Mouse (Mus musculus): Measurements from ENCODE around the gene Ripor1. TPM values are rescaled to one million over a fixed set of nuclear protein-coding genes. Genes with fewer than 3 reads are reported as not detected.

The Ripor1 gene
- polyA plus RNA-seq, 1 experiment from 2014 or later, result 19.1 TPM

GRCm38 (mm10) chr8:105609355-105609754 lies 4.3 kb downstream of the Ripor1 start:
- H3K4me1 ChIP-seq (replicated peaks; ENCODE audit: control insufficient read depth, insufficient read depth, low read length), result peaks cover 21% of the 10 kb centered on the region
- ATAC-seq (replicated peaks; ENCODE audit: low FRiP score, low TSS enrichment, low read depth) (no peak), DNase-seq (ENCODE audit: low spot score) (no peak)
- no peak overlapping the region for H3K9ac ChIP-seq (ENCODE audit: low read length)
- no peak overlapping the region for H3K27ac ChIP-seq (ENCODE audit: low read depth)
- WGBS, result 71% methylated on average over 2 of the region's 2 CpGs
- peaks cover 12% of the 10 kb centered on the region for H3K27me3 ChIP-seq (replicated peaks; ENCODE audit: control insufficient read depth, insufficient read depth, low read length)
- H3K4me3 ChIP-seq (ENCODE audit: low read depth, low read length), result no peak overlapping the region
- no peaks in the 10 kb centered on the region for H3K9me3 ChIP-seq (ENCODE audit: control insufficient read depth, low read length)
- no peaks in the 10 kb centered on the region for H3K36me3 ChIP-seq (ENCODE audit: control insufficient read depth, insufficient read depth, low read length)
- H3K4me2 ChIP-seq (ENCODE audit: low read length), result no peak overlapping the region

GRCm38 (mm10) chr8:105609771-105610170 lies 4.7 kb downstream of the Ripor1 start:
- peaks cover under 1% of the 10 kb centered on the region; the same call in 1 of the 2 replicates for H3K36me3 ChIP-seq (ENCODE audit: control insufficient read depth, insufficient read depth, low read length)
- 64% methylated on average over 4 of the region's 4 CpGs for WGBS
- H3K4me1 ChIP-seq (replicated peaks; ENCODE audit: control insufficient read depth, insufficient read depth, low read length), result peaks cover 20% of the 10 kb centered on the region
- peaks cover 12% of the 10 kb centered on the region for H3K27me3 ChIP-seq (replicated peaks; ENCODE audit: control insufficient read depth, insufficient read depth, low read length)
- no peak overlapping the region for H3K27ac ChIP-seq (ENCODE audit: low read depth)
- H3K9ac ChIP-seq (ENCODE audit: low read length), result no peak overlapping the region
- ATAC-seq (replicated peaks; ENCODE audit: low FRiP score, low TSS enrichment, low read depth) (no peak), DNase-seq (ENCODE audit: low spot score) (no peak)
- no peaks in the 10 kb centered on the region for H3K9me3 ChIP-seq (ENCODE audit: control insufficient read depth, low read length)
- no peak overlapping the region for H3K4me2 ChIP-seq (ENCODE audit: low read length)
- no peak overlapping the region for H3K4me3 ChIP-seq (ENCODE audit: low read depth, low read length)

GRCm38 (mm10) chr8:105611836-105612235 lies 6.8 kb downstream of the Ripor1 start:
- Histone ChIP-seq H3K9me3 (ENCODE audit: control insufficient read depth, low read length) (no peaks in the 10 kb centered on the region), H3K4me1 (replicated peaks; ENCODE audit: control insufficient read depth, insufficient read depth, low read length) (peaks cover 15% of the 10 kb centered on the region), H3K36me3 (ENCODE audit: control insufficient read depth, insufficient read depth, low read length) (peaks cover 21% of the 10 kb centered on the region), H3K4me3 (ENCODE audit: low read depth, low read length) (no peak overlapping the region), H3K9ac (ENCODE audit: low read length) (no peak overlapping the region), H3K27ac (ENCODE audit: low read depth) (no peak overlapping the region), H3K4me2 (ENCODE audit: low read length) (no peak overlapping the region), H3K27me3 (replicated peaks; ENCODE audit: control insufficient read depth, insufficient read depth, low read length) (peaks cover 12% of the 10 kb centered on the region)
- ATAC-seq (replicated peaks; ENCODE audit: low FRiP score, low TSS enrichment, low read depth) (no peak), DNase-seq (ENCODE audit: low spot score) (no peak)
- WGBS, result 88% methylated on average over 9 of the region's 9 CpGs

DNA sequence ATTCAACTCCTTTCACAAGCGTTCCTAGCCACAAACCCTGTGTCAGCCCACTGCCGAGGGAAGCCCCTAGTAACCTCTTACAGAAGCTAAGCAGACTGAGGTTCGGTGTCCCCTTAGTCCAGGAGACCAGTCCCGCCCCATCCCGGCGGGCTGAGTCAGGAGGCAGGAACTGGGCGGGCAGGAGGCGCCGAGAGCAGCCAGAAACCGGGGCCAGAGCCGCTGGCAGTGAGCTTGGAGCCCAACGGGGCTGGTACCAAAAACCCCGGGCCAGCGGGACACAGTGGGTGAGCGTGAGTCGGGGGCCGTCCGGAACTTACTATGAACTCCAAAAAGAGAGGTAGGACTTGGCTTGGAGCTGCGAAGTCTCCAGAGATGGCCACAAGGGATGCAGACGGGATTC lies 8.0 kb downstream of the Ripor1 start:
- H3K27me3 ChIP-seq (replicated peaks; ENCODE audit: control insufficient read depth, insufficient read depth, low read length), result peaks cover 12% of the 10 kb centered on the region
- no peak overlapping the region for H3K27ac ChIP-seq (ENCODE audit: low read depth)
- DNase-seq (ENCODE audit: low spot score), result peak; percentile 71

GRCm38 (mm10) chr8:105613830-105614511 lies 8.9 kb downstream of the Ripor1 start:
- ATAC-seq (replicated peaks; ENCODE audit: low FRiP score, low TSS enrichment, low read depth), result peak; percentile 71
- 3% methylated on average over 50 of the region's 50 CpGs for WGBS

More for the DNA sequence above, 8.0 kb downstream of the Ripor1 start:
- Histone ChIP-seq H3K36me3 (ENCODE audit: control insufficient read depth, insufficient read depth, low read length) (peaks cover 33% of the 10 kb centered on the region), H3K4me1 (replicated peaks; ENCODE audit: control insufficient read depth, insufficient read depth, low read length) (peaks cover 9% of the 10 kb centered on the region; the same call in 1 of the 2 replicates), H3K4me2 (ENCODE audit: low read length) (peak overlapping the region; percentile 99), H3K9me3 (ENCODE audit: control insufficient read depth, low read length) (no peaks in the 10 kb centered on the region), H3K9ac (ENCODE audit: low read length) (no peak overlapping the region), H3K4me3 (ENCODE audit: low read depth, low read length) (peak overlapping the region; percentile 7)
- WGBS, result 7% methylated on average over 20 of the region's 20 CpGs
- no peak for ATAC-seq (replicated peaks; ENCODE audit: low FRiP score, low TSS enrichment, low read depth)

GRCm38 (mm10) chr8:105615942-105616341 lies 10.9 kb downstream of the Ripor1 start:
- H3K4me2 ChIP-seq (ENCODE audit: low read length), result no peak overlapping the region
- peaks cover 62% of the 10 kb centered on the region for H3K36me3 ChIP-seq (ENCODE audit: control insufficient read depth, insufficient read depth, low read length)
- H3K9ac ChIP-seq (ENCODE audit: low read length), result no peak overlapping the region
- DNase-seq (ENCODE audit: low spot score), result no peak
- 94% methylated on average over 9 of the region's 9 CpGs for WGBS
- peaks cover 9% of the 10 kb centered on the region; the same call in 1 of the 2 replicates for H3K4me1 ChIP-seq (replicated peaks; ENCODE audit: control insufficient read depth, insufficient read depth, low read length)
- no peaks in the 10 kb centered on the region for H3K9me3 ChIP-seq (ENCODE audit: control insufficient read depth, low read length)
- H3K27ac ChIP-seq (ENCODE audit: low read depth), result no peak overlapping the region
- peaks cover 12% of the 10 kb centered on the region for H3K27me3 ChIP-seq (replicated peaks; ENCODE audit: control insufficient read depth, insufficient read depth, low read length)
- no peak overlapping the region for H3K4me3 ChIP-seq (ENCODE audit: low read depth, low read length)
- no peak for ATAC-seq (replicated peaks; ENCODE audit: low FRiP score, low TSS enrichment, low read depth)

More at GRCm38 (mm10) chr8:105613830-105614511, 8.9 kb downstream of the Ripor1 start:
- peaks cover 12% of the 10 kb centered on the region for H3K27me3 ChIP-seq (replicated peaks; ENCODE audit: control insufficient read depth, insufficient read depth, low read length)
- H3K36me3 ChIP-seq (ENCODE audit: control insufficient read depth, insufficient read depth, low read length), result peaks cover 42% of the 10 kb centered on the region
- H3K4me1 ChIP-seq (replicated peaks; ENCODE audit: control insufficient read depth, insufficient read depth, low read length), result peaks cover 9% of the 10 kb centered on the region; the same call in 1 of the 2 replicates
- H3K9ac ChIP-seq (ENCODE audit: low read length), result peak overlapping the region; percentile 46
- no peak overlapping the region for H3K27ac ChIP-seq (ENCODE audit: low read depth)
- DNase-seq (ENCODE audit: low spot score), result peak; percentile 72
- H3K9me3 ChIP-seq (ENCODE audit: control insufficient read depth, low read length), result no peaks in the 10 kb centered on the region
- H3K4me2 ChIP-seq (ENCODE audit: low read length), result peak overlapping the region; percentile 99
- H3K4me3 ChIP-seq (ENCODE audit: low read depth, low read length), result peak overlapping the region; percentile 45

GRCm38 (mm10) chr8:105617451-105618278 lies 12.6 kb downstream of the Ripor1 start:
- 89% methylated on average over 21 of the region's 21 CpGs for WGBS
- peaks cover under 1% of the 10 kb centered on the region; the same call in 1 of the 2 replicates for H3K27me3 ChIP-seq (replicated peaks; ENCODE audit: control insufficient read depth, insufficient read depth, low read length)
- H3K4me2 ChIP-seq (ENCODE audit: low read length), result no peak overlapping the region
- H3K4me3 ChIP-seq (ENCODE audit: low read depth, low read length), result no peak overlapping the region
- peaks cover 14% of the 10 kb centered on the region for H3K4me1 ChIP-seq (replicated peaks; ENCODE audit: control insufficient read depth, insufficient read depth, low read length)
- peaks cover 70% of the 10 kb centered on the region for H3K36me3 ChIP-seq (ENCODE audit: control insufficient read depth, insufficient read depth, low read length)
- no peaks in the 10 kb centered on the region for H3K9me3 ChIP-seq (ENCODE audit: control insufficient read depth, low read length)
- no peak overlapping the region for H3K27ac ChIP-seq (ENCODE audit: low read depth)
- DNase-seq (ENCODE audit: low spot score) (no peak), ATAC-seq (replicated peaks; ENCODE audit: low FRiP score, low TSS enrichment, low read depth) (no peak)
- no peak overlapping the region for H3K9ac ChIP-seq (ENCODE audit: low read length)

GRCm38 (mm10) chr8:105618279-105618634 lies 13.2 kb downstream of the Ripor1 start:
- Histone ChIP-seq H3K4me3 (ENCODE audit: low read depth, low read length) (no peak overlapping the region), H3K27ac (ENCODE audit: low read depth) (no peak overlapping the region), H3K27me3 (replicated peaks; ENCODE audit: control insufficient read depth, insufficient read depth, low read length) (no peaks in the 10 kb centered on the region), H3K9me3 (ENCODE audit: control insufficient read depth, low read length) (no peaks in the 10 kb centered on the region), H3K4me1 (replicated peaks; ENCODE audit: control insufficient read depth, insufficient read depth, low read length) (peaks cover 16% of the 10 kb centered on the region), H3K9ac (ENCODE audit: low read length) (no peak overlapping the region), H3K36me3 (ENCODE audit: control insufficient read depth, insufficient read depth, low read length) (peaks cover 76% of the 10 kb centered on the region), H3K4me2 (ENCODE audit: low read length) (no peak overlapping the region)
- ATAC-seq (replicated peaks; ENCODE audit: low FRiP score, low TSS enrichment, low read depth), result no peak
- DNase-seq (ENCODE audit: low spot score), result no peak
- WGBS, result 86% methylated on average over 5 of the region's 5 CpGs
